Mouse (Mus musculus) urinary bladder, postnatal 14 days (tissue): Measurements from ENCODE around the gene Chchd3.

Source experiments
- DNase-seq: peaks from one replicate; pipeline ENCODE4 v3.0.0; 2021; ENCODE audit warnings: low spot score

Gene Chchd3

DNA sequence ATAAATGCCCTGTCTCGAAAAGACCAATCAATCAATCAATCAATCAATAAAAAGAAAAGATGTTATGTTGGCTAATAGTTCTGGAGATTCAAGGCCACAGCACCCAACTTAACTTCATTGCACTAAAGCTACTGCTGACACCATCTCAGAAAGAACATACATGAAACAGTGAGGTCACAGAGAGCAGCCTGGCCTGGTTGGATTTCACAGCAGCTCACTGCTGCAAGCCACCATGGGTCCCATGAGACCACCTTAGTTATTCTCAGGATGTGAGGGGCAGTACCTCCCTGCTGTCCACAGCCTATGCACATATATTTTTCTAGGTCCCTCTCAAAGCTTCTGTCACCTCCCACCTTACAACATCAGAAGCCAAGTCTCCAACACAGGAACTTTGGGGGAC is 57.1 kb downstream of the Chchd3 start:
- no peak for DNase-seq

DNA sequence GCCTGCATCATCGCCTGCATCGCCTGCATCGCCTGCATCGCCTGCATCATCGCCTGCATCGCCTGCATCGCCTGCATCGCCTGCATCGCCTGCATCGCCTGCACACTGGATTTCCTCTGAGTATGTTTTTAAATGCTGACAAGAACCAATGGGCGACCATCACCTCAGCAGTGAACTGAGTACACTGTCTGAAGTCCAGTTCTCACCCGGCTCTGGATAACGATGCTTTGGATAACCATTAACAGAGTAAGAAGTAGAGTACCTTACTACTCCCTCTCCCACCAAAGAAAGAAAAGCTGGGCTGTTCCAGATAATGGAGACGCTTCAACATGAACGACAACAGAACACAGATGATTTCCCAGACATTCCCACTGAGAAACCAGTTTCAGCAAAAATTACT is 58.8 kb downstream of the Chchd3 start:
- no peak for DNase-seq

GRCm38 (mm10) chr6:32996597-32996996 is 63.5 kb downstream of the Chchd3 start:
- DNase-seq = no peak

- no peak for DNase-seq
These were observed 66.2 kb downstream of the Chchd3 start for GRCm38 (mm10) chr6:32993847-32994246.

GRCm38 (mm10) chr6:32990061-32990633 is 69.9 kb downstream of the Chchd3 start:
- no peak for DNase-seq

DNA sequence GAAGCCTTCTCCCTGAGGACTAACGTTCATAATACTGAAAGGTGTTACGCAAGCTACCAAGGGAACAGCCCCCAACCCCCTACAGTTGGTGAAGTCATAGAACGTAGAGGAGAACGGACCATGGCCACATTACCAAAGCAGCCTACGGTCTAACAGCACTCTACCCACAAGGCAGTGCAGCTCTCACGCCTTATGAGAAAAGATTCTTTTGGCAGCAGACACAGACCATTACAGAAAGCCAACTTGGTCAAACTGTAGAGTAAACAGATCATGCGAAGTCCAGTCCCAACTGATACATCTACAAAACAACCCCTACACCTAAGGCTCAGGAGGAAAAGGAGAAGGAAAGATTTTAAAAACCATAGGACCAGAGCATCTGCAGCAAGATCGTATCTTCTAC is 71.5 kb downstream of the Chchd3 start:
- DNase-seq = no peak

DNA sequence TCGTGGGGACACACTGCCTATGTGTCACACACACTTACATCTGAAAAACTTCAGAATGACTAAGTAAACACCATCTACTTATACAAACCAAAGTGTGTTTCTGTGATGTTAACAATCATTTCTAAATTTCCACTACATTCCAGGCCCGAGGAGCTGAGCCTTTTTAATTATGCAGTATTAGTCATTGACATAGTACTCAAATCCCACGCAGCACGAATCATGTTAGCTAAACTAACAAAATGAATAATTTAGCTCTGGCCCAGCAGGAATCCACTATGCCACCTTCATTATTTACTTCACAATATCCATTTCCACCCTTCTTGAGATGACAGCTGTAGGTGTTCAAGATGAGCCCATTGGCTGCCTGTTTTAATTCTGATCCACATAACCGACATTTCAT is 76.2 kb downstream of the Chchd3 start:
- no peak for DNase-seq

DNA sequence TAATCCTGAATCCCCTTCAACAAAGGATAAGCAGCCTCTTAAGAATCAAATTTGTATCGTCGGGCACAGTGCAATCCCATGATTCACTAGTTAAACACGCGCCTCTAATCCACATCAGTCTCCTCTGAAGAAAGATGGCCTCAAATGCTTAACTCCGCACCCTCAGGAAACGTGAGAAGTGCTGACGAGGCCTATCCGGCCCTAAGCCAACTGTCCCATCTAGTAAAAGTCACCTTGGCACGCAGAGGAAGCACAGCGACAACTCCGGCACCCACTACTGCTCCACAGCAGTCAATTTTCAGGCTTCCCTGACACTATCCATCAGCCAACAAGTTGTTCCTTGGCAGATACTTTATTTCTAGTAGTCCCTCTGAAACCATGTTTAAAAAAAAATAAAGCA is 78.8 kb downstream of the Chchd3 start:
- DNase-seq = no peak

- no peak for DNase-seq
These were observed 81.2 kb downstream of the Chchd3 start for GRCm38 (mm10) chr6:32978811-32979210.

DNA sequence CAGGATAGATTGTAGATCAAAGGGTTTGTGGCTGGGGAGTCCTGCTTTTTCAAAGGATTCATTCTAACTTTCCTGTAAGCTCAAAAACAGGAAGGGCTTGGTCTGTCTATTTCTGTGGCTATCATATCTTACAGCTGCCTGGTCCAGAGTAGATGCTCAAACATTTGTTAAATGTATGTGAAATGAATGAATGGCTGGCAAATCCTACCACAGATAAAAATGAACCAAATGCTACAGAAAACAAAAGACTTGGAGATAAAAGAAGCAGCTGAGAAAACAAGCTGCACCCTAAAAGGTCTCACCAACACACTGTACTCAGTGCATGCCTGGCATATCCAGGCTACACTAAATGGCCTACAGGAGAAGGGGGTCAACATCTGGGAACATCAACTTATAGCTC is 88.1 kb downstream of the Chchd3 start:
- no peak for DNase-seq

- DNase-seq = no peak
These were observed 91.1 kb downstream of the Chchd3 start for GRCm38 (mm10) chr6:32968971-32969370.

- DNase-seq = no peak
These were observed 98.0 kb downstream of the Chchd3 start for GRCm38 (mm10) chr6:32962048-32962447.

DNA sequence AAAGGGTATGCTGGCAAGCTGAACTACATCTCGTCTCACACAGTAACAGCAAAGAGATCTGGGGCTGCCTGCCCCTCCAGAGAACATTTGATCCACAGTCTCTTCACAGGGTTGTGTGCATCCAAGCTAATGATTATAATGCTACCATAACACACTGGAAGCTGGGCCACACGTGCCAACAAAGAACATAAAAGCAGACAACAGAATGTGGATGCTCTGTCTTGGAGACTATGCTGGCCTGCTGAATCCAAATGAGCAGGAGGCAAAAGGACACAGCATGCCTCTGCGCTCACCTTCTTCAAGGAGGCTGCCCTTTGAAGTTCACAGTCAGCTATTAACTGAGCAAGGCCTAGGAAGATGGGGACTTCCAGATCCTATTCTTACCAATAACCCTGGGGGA is 98.6 kb downstream of the Chchd3 start:
- DNase-seq = no peak

GRCm38 (mm10) chr6:32959816-32960550 is 100.1 kb downstream of the Chchd3 start:
- DNase-seq = no peak

GRCm38 (mm10) chr6:32955481-32955880 is 104.6 kb downstream of the Chchd3 start:
- no peak for DNase-seq

DNA sequence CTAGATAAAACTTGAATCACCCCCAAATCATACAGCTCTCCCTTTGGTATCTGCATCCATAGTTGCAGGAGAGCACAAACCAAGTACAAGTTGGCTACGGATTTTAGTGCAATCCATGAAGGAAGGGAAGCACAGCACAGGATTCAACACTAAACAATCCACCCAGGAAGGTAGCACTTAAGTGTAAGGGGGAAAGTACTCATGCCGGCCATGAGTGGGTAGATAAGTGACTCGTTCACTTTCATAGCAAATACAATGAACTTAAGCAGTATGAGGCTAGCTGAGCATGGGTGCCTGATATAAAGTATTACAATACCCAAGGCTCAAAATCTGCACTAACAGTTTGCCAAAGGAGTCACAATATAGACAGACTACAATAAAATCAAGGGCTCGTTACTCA is 109.1 kb downstream of the Chchd3 start:
- DNase-seq = no peak

GRCm38 (mm10) chr6:32949702-32950101 is 110.4 kb downstream of the Chchd3 start:
- DNase-seq = no peak

GRCm38 (mm10) chr6:32947225-32947624 is 112.8 kb downstream of the Chchd3 start:
- no peak for DNase-seq

DNA sequence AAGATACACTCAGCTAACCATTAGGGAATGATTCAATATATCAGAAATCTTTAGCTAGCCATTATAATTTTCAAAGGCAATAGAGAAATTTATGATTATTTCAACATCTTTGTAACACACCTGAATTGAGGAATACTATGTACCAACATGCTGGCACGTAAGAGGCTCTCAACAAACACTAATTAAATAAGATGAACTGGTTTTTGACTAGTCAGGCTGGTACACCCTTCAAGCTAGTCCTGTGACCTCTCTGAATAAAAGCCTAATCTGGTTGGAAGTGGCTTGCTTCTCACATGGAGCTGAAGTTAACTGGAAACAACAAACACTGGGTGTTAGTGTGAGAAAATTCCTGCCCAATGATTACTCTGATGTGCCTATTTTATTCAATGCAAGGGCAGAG is 115.1 kb downstream of the Chchd3 start:
- no peak for DNase-seq

DNA sequence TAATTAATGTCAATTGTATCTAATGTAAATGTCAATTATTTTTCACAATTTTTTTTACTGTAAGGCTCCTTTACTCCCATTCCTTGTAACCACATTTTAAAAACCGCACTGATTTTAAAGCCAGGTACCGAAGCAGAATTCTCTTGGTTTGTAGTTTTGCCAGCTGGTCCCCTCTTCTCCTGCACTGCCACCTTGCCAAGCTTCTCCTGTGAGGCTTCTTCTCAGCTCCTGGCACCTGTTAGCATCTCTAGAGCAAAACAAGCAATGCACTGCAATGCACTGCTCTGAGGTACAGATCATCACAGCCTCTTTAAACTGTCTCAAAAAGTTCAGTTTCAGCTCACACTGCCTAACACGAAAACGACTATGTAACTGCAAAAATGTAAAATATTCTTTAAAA is 116.4 kb downstream of the Chchd3 start:
- DNase-seq = no peak

DNA sequence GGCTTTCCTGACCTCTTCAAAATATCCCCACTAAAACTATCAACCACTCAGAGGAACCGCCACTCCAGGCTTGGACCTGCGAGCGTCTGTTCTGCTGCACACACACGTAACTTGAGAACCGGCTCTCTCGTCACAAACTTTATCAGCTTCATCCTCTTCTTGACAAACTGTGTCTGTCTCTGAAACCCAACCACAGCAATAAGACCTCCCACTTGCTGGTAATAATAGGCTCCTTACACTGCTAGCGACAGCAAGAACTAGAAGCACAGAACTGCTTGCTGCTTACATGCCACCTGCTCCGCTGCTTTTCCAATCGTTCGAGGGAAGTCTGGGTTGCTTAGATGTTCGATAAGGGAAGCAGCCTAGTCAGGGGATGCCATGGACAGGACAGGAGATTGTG is 119.8 kb downstream of the Chchd3 start:
- no peak for DNase-seq

GRCm38 (mm10) chr6:32937643-32938042 is 122.4 kb downstream of the Chchd3 start:
- no peak for DNase-seq

- no peak for DNase-seq
These were observed 123.3 kb downstream of the Chchd3 start for GRCm38 (mm10) chr6:32936794-32937193.

DNA sequence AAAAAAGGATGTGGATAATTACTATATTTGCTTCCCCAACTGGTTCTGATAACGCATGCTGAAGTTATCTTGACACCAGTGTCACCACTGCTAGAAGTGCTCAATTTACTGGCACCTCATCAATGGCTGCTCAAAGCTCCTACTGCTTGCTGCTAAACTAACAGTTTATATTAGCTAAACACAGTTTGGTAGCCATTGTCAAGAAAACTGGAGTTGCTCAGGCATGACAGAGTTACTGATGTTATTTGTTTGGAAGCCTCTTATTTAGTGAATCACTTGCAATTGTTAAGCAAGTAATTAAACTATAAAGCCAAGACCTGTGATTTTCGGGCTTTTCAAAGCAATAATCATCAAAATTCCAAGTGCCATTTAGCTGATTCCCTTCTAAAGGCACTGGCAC is 123.7 kb downstream of the Chchd3 start:
- no peak for DNase-seq
